Mouse (Mus musculus): Measurements from ENCODE around the gene Tas1r3. TPM values are rescaled to one million over a fixed set of nuclear protein-coding genes. Genes with fewer than 3 reads are reported as not detected.

The Tas1r3 gene
- 1.6 TPM for total RNA-seq (2023)

GRCm38 (mm10) chr4:155863001-155863400, at the start of gene Tas1r3:
Gene Tas1r3, minus strand, starts transcription at chr4:155863362.

GRCm38 (mm10) chr4:155891551-155892001, 28.4 kb upstream of the Tas1r3 start, which contains the start of the genes Pusl1 and Acap3:
Gene Pusl1, minus strand, starts transcription at chr4:155891781.
Gene Acap3, plus strand, starts transcription at chr4:155891822.

GRCm38 (mm10) chr4:155869317-155870033, 6.3 kb upstream of the Tas1r3 start, which contains the start of the genes Cptp and Ints11:
Gene Cptp, minus strand, starts transcription at chr4:155869440.
Gene Ints11, plus strand, starts transcription at chr4:155869546.

GRCm38 (mm10) chr4:155846871-155847578, 16.1 kb downstream of the Tas1r3 start, which contains the start of gene Dvl1:
Gene Dvl1, plus strand, starts transcription at chr4:155847402.

GRCm38 (mm10) chr4:155839483-155839910, 23.7 kb downstream of the Tas1r3 start, which contains the start of gene Mxra8:
Gene Mxra8, plus strand, starts transcription at chr4:155839680.

GRCm38 (mm10) chr4:155831205-155831766, 31.9 kb downstream of the Tas1r3 start, which contains the start of gene Aurkaip1:
Gene Aurkaip1, plus strand, starts transcription at chr4:155831272.

GRCm38 (mm10) chr4:155811929-155812664, 51.1 kb downstream of the Tas1r3 start, which contains the start of gene Ccnl2:
Gene Ccnl2, plus strand, starts transcription at chr4:155812489.

Other genes starting within 250 kb of the Tas1r3 start
- gene Cdk11b, start 238.5 kb downstream of the Tas1r3 start, total RNA-seq (2023), result 204 TPM
- not detected for gene Gm10563, start 218.0 kb downstream of the Tas1r3 start, total RNA-seq (2023)
- not detected for gene Mmp23, start 210.0 kb downstream of the Tas1r3 start, total RNA-seq (2023)
- 35.2 TPM for gene Mib2, start 194.2 kb downstream of the Tas1r3 start, total RNA-seq (2023)
- 8.0 TPM for gene Fndc10, start 169.0 kb downstream of the Tas1r3 start, total RNA-seq (2023)
- 69.3 TPM for gene Ssu72, start 158.6 kb downstream of the Tas1r3 start, total RNA-seq (2023)
- 1.2 TPM for gene Tmem240, start 128.6 kb downstream of the Tas1r3 start, total RNA-seq (2023)
- 52.2 TPM for gene Atad3a, start 102.3 kb downstream of the Tas1r3 start, total RNA-seq (2023)
- gene Vwa1, start 88.7 kb downstream of the Tas1r3 start, total RNA-seq (2023), result not detected
- gene Tmem88b, start 77.5 kb downstream of the Tas1r3 start, total RNA-seq (2023), result not detected
- gene Ankrd65, start 72.9 kb downstream of the Tas1r3 start, total RNA-seq (2023), result not detected
- gene Mrpl20, start 60.5 kb downstream of the Tas1r3 start, total RNA-seq (2023), result 36.7 TPM
- 283 TPM for gene Ccnl2, start 50.9 kb downstream of the Tas1r3 start, total RNA-seq (2023)
- 73.2 TPM for gene Aurkaip1, start 32.1 kb downstream of the Tas1r3 start, total RNA-seq (2023)
- gene Mxra8, start 23.7 kb downstream of the Tas1r3 start, total RNA-seq (2023), result 3.2 TPM
- 67.2 TPM for gene Dvl1, start 16.0 kb downstream of the Tas1r3 start, total RNA-seq (2023)
- gene Cptp, start 6.1 kb upstream of the Tas1r3 start, total RNA-seq (2023), result 9.6 TPM
- 49.4 TPM for gene Ints11, start 6.2 kb upstream of the Tas1r3 start, total RNA-seq (2023)
- 33.6 TPM for gene Pusl1, start 28.4 kb upstream of the Tas1r3 start, total RNA-seq (2023)
- gene Acap3, start 28.5 kb upstream of the Tas1r3 start, total RNA-seq (2023), result 46.6 TPM
- 147 TPM for gene Ube2j2, start 80.5 kb upstream of the Tas1r3 start, total RNA-seq (2023)
- 7.1 TPM for gene C1qtnf12, start 99.0 kb upstream of the Tas1r3 start, total RNA-seq (2023)
- gene B3galt6, start 129.3 kb upstream of the Tas1r3 start, total RNA-seq (2023), result 4.5 TPM
- 221 TPM for gene Sdf4, start 129.5 kb upstream of the Tas1r3 start, total RNA-seq (2023)
- 33.2 TPM for gene Tnfrsf4, start 150.5 kb upstream of the Tas1r3 start, total RNA-seq (2023)
- 59.7 TPM for gene Tnfrsf18, start 162.8 kb upstream of the Tas1r3 start, total RNA-seq (2023)
- not detected for gene Ttll10, start 196.1 kb upstream of the Tas1r3 start, total RNA-seq (2023)
- gene 9430015G10Rik, start 246.6 kb upstream of the Tas1r3 start, total RNA-seq (2023), result 37.9 TPM